Mouse (Mus musculus): ENCODE results near the gene Lrrc63. TPM values are rescaled to one million over a fixed set of nuclear protein-coding genes. Genes with fewer than 3 reads are reported as not detected.
A peak's percentile ranks its signal among the peaks of the same experiment; 100 is the strongest.

Lrrc63 gene
- total RNA-seq, 1 experiment: not detected

DNA sequence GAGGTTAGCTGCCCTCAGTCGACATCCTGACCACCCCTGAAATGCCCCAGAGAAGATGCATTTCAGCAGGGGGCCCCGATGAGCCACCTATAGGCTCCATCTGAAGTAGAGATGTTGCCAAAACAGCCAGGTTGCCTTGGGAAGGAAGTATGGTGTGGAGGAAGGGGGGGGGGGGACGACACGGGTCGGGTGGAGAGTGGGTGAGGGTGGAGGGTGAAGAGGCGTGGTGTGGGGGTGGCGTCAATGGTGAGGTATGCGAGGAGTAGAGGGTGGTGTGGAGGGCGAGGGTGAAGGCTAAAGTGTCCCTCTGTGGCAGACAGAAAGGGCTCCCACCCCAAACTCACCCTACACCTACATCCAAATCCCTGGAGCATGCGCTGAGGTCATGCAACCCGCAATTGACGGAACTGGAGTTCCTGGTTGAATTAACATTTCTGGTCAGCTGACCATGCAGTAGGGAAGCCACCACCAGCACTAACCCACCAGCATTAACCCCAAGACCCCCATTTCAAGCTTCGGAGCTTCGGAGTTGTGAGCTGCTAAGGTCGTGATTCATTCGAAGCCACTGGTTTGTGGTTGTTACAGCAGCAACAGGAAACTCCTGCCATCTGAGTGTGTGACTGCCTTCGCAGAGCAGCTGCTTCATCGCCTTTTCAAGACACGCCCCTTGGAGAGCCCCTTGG lies 62.1 kb downstream of the Lrrc63 start:
- in situ Hi-C loops (cut with MboI; ENCODE audit: low sequenced_read_pairs in 2 of 2, unreplicated experiment in 2 of 2): no loop called here
- Histone ChIP-seq H3K9ac (ENCODE audit: insufficient read depth, low read depth, low read length, poor library complexity, severe bottlenecking) (no peak overlapping the region), H3K9me3 (ENCODE audit: control insufficient read depth, insufficient read depth, low read depth, low read length) (no peaks in the 10 kb centered on the region), H3K4me3 (ENCODE audit: insufficient read depth in 1 of 2, low read depth in 1 of 2, low read length in 2 of 2, poor library complexity in 1 of 2, severe bottlenecking in 1 of 2) (no peak overlapping the region), H3K36me3 (ENCODE audit: control insufficient read depth, insufficient read depth, low read length, poor library complexity, severe bottlenecking) (no peaks in the 10 kb centered on the region), H3K4me1 (ENCODE audit: control insufficient read depth in 2 of 2, insufficient read depth in 2 of 2, low read length in 2 of 2, poor library complexity in 1 of 2) (no peaks in the 10 kb centered on the region), H3K27ac (ENCODE audit: insufficient read depth, low read depth, low read length, poor library complexity, severe bottlenecking) (no peak overlapping the region)
- DNase-seq (ENCODE audit: low read depth, low spot score): no peak
- no peak for TF ChIP-seq ZNF384 (IDR thresholded peaks at IDR 0.05; ENCODE audit: low read depth, low read length)
- no peak for TF ChIP-seq MAFK (IDR thresholded peaks at IDR 0.05; ENCODE audit: insufficient read depth, low read depth, low read length)
- TF ChIP-seq ZC3H11A (IDR thresholded peaks at IDR 0.05; ENCODE audit: borderline replicate concordance, low read depth, low read length): no peak
- no peak for TF ChIP-seq CHD2 (IDR thresholded peaks at IDR 0.05; ENCODE audit: low read depth, low read length)
- no peak for TF ChIP-seq HCFC1 (IDR thresholded peaks at IDR 0.05; ENCODE audit: borderline replicate concordance, insufficient read depth, low read length)

DNA sequence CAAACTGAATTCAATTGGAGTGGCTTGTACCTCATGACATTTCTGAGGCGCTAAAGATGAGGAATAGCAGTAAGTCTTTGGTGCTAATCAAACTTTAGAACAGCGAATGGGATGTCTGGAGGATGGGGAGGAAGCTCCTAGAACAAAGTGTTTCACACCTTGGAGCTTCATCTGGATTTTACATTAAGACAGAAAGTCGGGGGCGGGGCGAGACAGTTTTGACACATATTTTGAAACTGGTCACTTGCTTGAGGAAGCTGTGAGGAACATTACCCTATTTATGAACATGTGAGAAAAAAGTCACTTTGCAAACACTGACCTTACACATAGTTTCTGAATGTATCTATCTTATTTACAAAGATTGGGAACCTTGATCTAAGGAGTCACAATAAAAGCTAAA lies 65.5 kb downstream of the Lrrc63 start:
- TF ChIP-seq ZC3H11A (IDR thresholded peaks at IDR 0.05; ENCODE audit: borderline replicate concordance, low read depth, low read length) (no peak), ZNF384 (IDR thresholded peaks at IDR 0.05; ENCODE audit: low read depth, low read length) (no peak), MAFK (IDR thresholded peaks at IDR 0.05; ENCODE audit: insufficient read depth, low read depth, low read length) (no peak), CHD2 (IDR thresholded peaks at IDR 0.05; ENCODE audit: low read depth, low read length) (no peak), HCFC1 (IDR thresholded peaks at IDR 0.05; ENCODE audit: borderline replicate concordance, insufficient read depth, low read length) (no peak)
- in situ Hi-C loops (cut with MboI; ENCODE audit: low sequenced_read_pairs in 2 of 2, unreplicated experiment in 2 of 2): no loop called here
- no peak overlapping the region for H3K27ac ChIP-seq (ENCODE audit: insufficient read depth, low read depth, low read length, poor library complexity, severe bottlenecking)
- no peaks in the 10 kb centered on the region for H3K4me1 ChIP-seq (ENCODE audit: control insufficient read depth in 2 of 2, insufficient read depth in 2 of 2, low read length in 2 of 2, poor library complexity in 1 of 2)
- no peak for DNase-seq (ENCODE audit: low read depth, low spot score)
- H3K36me3 ChIP-seq (ENCODE audit: control insufficient read depth, insufficient read depth, low read length, poor library complexity, severe bottlenecking): no peaks in the 10 kb centered on the region
- H3K9ac ChIP-seq (ENCODE audit: insufficient read depth, low read depth, low read length, poor library complexity, severe bottlenecking): no peak overlapping the region
- no peak overlapping the region for H3K4me3 ChIP-seq (ENCODE audit: insufficient read depth in 1 of 2, low read depth in 1 of 2, low read length in 2 of 2, poor library complexity in 1 of 2, severe bottlenecking in 1 of 2)
- H3K9me3 ChIP-seq (ENCODE audit: control insufficient read depth, insufficient read depth, low read depth, low read length): no peaks in the 10 kb centered on the region

DNA sequence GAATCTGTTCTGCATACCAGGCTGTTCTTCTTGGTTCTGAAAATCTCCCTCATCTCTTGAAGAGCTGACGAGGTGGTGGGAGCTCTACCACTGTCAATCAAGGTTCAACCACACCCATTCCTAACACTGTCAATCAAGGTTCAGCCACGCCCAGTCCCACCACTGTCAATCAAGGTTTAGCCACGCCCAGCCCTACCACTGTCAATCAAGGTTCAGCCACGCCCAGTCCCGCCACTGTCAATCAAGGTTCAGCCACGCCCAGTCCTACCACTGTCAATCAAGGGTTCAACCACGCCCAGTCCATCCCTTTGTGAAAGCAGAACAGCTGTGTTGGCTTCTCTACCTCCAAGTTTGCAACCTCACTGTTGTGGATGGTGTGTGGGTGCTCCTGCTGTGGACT lies 66.2 kb downstream of the Lrrc63 start:
- no peak overlapping the region for H3K4me3 ChIP-seq (ENCODE audit: insufficient read depth in 1 of 2, low read depth in 1 of 2, low read length in 2 of 2, poor library complexity in 1 of 2, severe bottlenecking in 1 of 2)
- no peak overlapping the region for H3K27ac ChIP-seq (ENCODE audit: insufficient read depth, low read depth, low read length, poor library complexity, severe bottlenecking)
- in situ Hi-C loops (cut with MboI; ENCODE audit: low sequenced_read_pairs in 2 of 2, unreplicated experiment in 2 of 2): no loop called here
- no peaks in the 10 kb centered on the region for H3K36me3 ChIP-seq (ENCODE audit: control insufficient read depth, insufficient read depth, low read length, poor library complexity, severe bottlenecking)
- peak; percentile 54 for DNase-seq (ENCODE audit: low read depth, low spot score)
- no peak overlapping the region for H3K9ac ChIP-seq (ENCODE audit: insufficient read depth, low read depth, low read length, poor library complexity, severe bottlenecking)
- H3K9me3 ChIP-seq (ENCODE audit: control insufficient read depth, insufficient read depth, low read depth, low read length): no peaks in the 10 kb centered on the region
- no peak for TF ChIP-seq MAFK (IDR thresholded peaks at IDR 0.05; ENCODE audit: insufficient read depth, low read depth, low read length)
- TF ChIP-seq CHD2 (IDR thresholded peaks at IDR 0.05; ENCODE audit: low read depth, low read length): no peak
- TF ChIP-seq HCFC1 (IDR thresholded peaks at IDR 0.05; ENCODE audit: borderline replicate concordance, insufficient read depth, low read length): no peak
- no peak for TF ChIP-seq ZNF384 (IDR thresholded peaks at IDR 0.05; ENCODE audit: low read depth, low read length)
- no peak for TF ChIP-seq ZC3H11A (IDR thresholded peaks at IDR 0.05; ENCODE audit: borderline replicate concordance, low read depth, low read length)
- H3K4me1 ChIP-seq (ENCODE audit: control insufficient read depth in 2 of 2, insufficient read depth in 2 of 2, low read length in 2 of 2, poor library complexity in 1 of 2): no peaks in the 10 kb centered on the region

DNA sequence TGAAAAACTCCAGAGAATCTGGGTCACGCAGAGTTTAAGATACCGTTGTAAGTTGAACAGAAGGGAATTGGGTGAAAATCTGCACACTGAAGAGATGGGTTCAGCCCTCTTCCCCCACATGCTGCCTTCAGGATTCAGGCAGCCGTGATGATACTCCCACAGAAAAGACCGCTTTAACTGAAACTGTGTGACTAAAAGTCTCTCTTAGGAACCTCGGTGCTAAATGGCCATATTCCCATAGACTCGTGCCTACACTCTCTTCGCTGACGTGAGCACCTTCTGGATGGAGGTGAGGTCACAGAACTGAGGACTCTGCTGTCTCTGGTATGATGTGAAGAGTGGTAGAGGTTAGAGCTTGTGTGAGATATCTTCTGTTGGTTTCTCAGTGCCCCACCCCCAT lies 66.7 kb downstream of the Lrrc63 start:
- H3K9me3 ChIP-seq (ENCODE audit: control insufficient read depth, insufficient read depth, low read depth, low read length): no peaks in the 10 kb centered on the region
- H3K27ac ChIP-seq (ENCODE audit: insufficient read depth, low read depth, low read length, poor library complexity, severe bottlenecking): no peak overlapping the region
- in situ Hi-C loops (cut with MboI; ENCODE audit: low sequenced_read_pairs in 2 of 2, unreplicated experiment in 2 of 2): no loop called here
- TF ChIP-seq CHD2 (IDR thresholded peaks at IDR 0.05; ENCODE audit: low read depth, low read length) (no peak), MAFK (IDR thresholded peaks at IDR 0.05; ENCODE audit: insufficient read depth, low read depth, low read length) (no peak), ZC3H11A (IDR thresholded peaks at IDR 0.05; ENCODE audit: borderline replicate concordance, low read depth, low read length) (no peak), HCFC1 (IDR thresholded peaks at IDR 0.05; ENCODE audit: borderline replicate concordance, insufficient read depth, low read length) (no peak), ZNF384 (IDR thresholded peaks at IDR 0.05; ENCODE audit: low read depth, low read length) (no peak)
- no peak overlapping the region for H3K9ac ChIP-seq (ENCODE audit: insufficient read depth, low read depth, low read length, poor library complexity, severe bottlenecking)
- DNase-seq (ENCODE audit: low read depth, low spot score): no peak
- H3K36me3 ChIP-seq (ENCODE audit: control insufficient read depth, insufficient read depth, low read length, poor library complexity, severe bottlenecking): no peaks in the 10 kb centered on the region
- H3K4me3 ChIP-seq (ENCODE audit: insufficient read depth in 1 of 2, low read depth in 1 of 2, low read length in 2 of 2, poor library complexity in 1 of 2, severe bottlenecking in 1 of 2): no peak overlapping the region
- no peaks in the 10 kb centered on the region for H3K4me1 ChIP-seq (ENCODE audit: control insufficient read depth in 2 of 2, insufficient read depth in 2 of 2, low read length in 2 of 2, poor library complexity in 1 of 2)
